Mouse (Mus musculus) liver, embryonic 14.5 days (tissue): ENCODE measurements around the gene Flnb.

Experiments used
- CTCF ChIP-seq: IDR thresholded peaks from 2 replicates; pipeline ENCODE4 v1.5.1; 2016; ENCODE audit warnings: antibody characterized with exemption, low read depth, control low read depth
- EP300 ChIP-seq: IDR thresholded peaks from 2 replicates; pipeline ENCODE4 v1.6.1; 2016; ENCODE audit warnings: antibody characterized with exemption, low read depth

DNA sequence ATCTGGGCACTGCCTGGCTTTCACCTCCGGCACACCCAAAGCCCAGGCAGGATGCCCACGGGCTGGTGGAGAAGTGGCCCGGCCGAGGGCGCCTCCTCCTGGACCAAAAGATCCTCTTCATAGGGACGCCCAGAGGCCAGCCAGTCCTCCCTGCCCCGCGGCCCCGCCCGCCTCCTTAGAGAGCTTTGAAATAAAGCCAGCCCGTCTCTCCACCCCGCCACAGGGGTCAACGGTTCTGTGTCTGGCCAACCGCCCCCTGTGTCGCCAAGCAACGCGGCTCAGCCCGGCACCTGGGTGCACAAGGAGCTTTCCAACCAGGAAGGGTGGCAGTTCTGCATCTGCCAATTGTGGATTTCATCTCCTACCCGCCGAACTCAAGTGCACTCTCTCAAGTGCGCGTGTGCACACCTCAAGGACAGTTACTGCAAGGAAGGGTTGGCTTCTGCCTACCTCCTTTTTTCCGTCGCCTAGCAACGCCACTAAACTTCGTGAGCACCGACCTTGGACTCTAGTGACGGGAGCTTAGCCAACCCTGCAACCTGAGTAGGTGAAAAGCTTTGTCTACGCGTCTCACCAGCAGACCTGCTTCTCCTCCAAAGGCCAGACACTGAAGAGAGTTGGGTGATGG lies 26.1 kb upstream of the Flnb start, which contains the start of gene Gm26661:
- TF ChIP-seq CTCF (0 out of 2 replicates have a peak, but pooled peaks have one; percentile 24), EP300 (no peak)
